Mouse (Mus musculus) urinary bladder, postnatal 25 days (tissue): ENCODE results near the gene Gm49358.

Source experiments
- DNase-seq: peaks from one replicate; pipeline ENCODE4 v3.0.0; 2022; ENCODE audit warnings: low spot score

Gm49358 gene

GRCm38 (mm10) chr10:86872591-86872990, 108.8 kb downstream of the Gm49358 start:
- DNase-seq: no peak

- no peak for DNase-seq
Measured at GRCm38 (mm10) chr10:86878721-86879120, 114.9 kb downstream of the Gm49358 start.

GRCm38 (mm10) chr10:86880071-86880806, 116.5 kb downstream of the Gm49358 start:
- DNase-seq: no peak

DNA sequence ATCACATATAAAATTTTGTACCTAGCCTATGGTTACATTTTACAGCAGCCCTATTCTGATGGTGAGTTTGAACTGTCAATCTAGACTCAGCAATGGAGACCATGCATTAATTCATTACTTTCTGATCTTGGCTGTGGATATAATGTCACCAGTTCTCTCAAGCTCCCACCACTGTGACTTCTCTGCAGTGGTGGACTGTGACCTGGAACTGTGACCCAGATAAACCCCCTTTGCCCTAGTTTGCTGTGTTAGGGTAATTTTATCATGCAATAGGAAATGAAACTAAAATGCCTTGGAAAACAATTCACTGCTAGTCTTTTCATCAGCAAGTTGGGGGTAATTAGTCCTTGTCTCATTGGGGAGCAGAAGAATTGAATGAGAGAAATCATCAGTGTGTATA, 117.7 kb downstream of the Gm49358 start:
- DNase-seq: no peak
